In the genomic region with DNA sequence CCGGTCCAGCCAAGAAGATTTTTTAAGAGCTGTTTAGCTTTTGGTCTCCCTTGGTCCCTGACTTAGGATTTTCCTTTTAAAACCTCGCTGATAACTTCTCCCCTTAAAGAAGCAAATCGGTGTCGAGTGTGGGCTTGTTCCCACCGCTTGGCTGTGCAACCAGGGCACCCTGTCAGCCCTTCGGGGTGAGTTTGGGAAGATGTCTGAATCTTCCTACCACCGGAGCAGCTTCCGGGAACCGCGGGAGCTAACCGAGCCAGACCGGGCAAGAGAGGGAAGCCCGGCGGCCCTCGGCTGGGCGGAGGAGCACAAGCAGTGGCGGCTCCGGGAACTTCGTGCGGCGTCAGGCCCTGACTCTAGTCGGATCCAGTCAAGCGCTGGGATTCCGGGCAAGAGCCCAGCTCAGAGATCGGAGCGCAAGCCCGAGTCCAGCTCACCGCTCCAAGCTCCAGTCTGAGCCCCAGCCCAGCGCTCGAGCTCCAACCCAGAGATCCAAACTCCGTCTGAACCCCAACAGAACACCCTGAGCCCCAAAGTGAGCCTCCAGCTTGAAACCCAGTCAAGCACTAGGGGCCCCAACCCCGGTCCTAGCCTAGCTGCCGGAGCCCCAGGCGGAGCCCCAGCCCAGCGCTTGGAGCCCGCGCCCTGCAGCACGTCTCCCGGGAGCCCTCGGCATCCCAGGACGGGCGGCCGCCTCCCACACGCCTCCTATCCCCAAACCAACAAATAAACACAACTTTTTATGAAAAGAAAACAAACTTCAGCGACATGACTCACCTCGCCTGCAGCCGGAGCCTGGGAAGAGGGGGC, we compare ENCODE assay signal across 8 mouse cellular contexts. TPM values are rescaled to one million over a fixed set of nuclear protein-coding genes. Genes with fewer than 3 reads are reported as not detected.
A peak's percentile ranks its signal among the peaks of the same experiment; 100 is the strongest.
DNase-seq lines count a peak whose midpoint lies in the region; ATAC-seq lines count a peak whose summit lies in the region.

No protein-coding gene starts in this region.

- H3K4me3 ChIP-seq in hindbrain, embryonic 15.5 days = peak overlapping the region; percentile 68
- H3K4me3 ChIP-seq in megakaryocyte, embryonic 14.5 days (replicated peaks) = peak overlapping the region; percentile 92

- intact Hi-C loops in left cerebral cortex, postnatal 14 days (cut with DNase I) = loop anchor here (5.0 kb wide), 1 partner anchor 66 kb away; no protein-coding TSS in a partner anchor

- H3K4me1 ChIP-seq in hindbrain, embryonic 15.5 days (replicated peaks) = peaks cover 40% of the 10 kb centered on the region
- H3K4me1 ChIP-seq in megakaryocyte, embryonic 14.5 days = peaks cover 16% of the 10 kb centered on the region

- H3K4me2 ChIP-seq in hindbrain, embryonic 15.5 days = peak overlapping the region; percentile 92

- H3K27me3 ChIP-seq in hindbrain, embryonic 15.5 days = no peaks in the 10 kb centered on the region
- H3K27me3 ChIP-seq in megakaryocyte, embryonic 14.5 days (replicated peaks) = peaks cover 79% of the 10 kb centered on the region

- H3K9ac ChIP-seq in hindbrain, embryonic 15.5 days = peak overlapping the region; percentile 64

- WGBS in hindbrain, embryonic 15.5 days = under 1% methylated on average over 46 of the region's 47 CpGs

- peak; percentile 79 for ATAC-seq in hindbrain, embryonic 15.5 days (ENCODE audit: low FRiP score, low read depth)

- no peaks in the 10 kb centered on the region for H3K36me3 ChIP-seq in hindbrain, embryonic 15.5 days
- H3K36me3 ChIP-seq in megakaryocyte, embryonic 14.5 days (replicated peaks; ENCODE audit: low read length) = no peaks in the 10 kb centered on the region

- peak; percentile 56 for DNase-seq in layer of hippocampus, adult 11-12 months (ENCODE audit: low spot score)
- no peak for DNase-seq in layer of hippocampus, adult 9-10 months (ENCODE audit: low spot score)
- peak; percentile 87 to 88 for DNase-seq in cerebellum, postnatal 25 days
- peak; percentile 50 to 72 for DNase-seq in gastrocnemius, adult 8-10 months (ENCODE audit: low spot score in 2 of 2)
- DNase-seq in left cerebral cortex, postnatal 14 days (ENCODE audit: low spot score in 2 of 2) = peak; percentile 56 to 65
- DNase-seq in right cerebral cortex, postnatal 25 days = peak; percentile 69

- H3K27ac ChIP-seq in hindbrain, embryonic 15.5 days (replicated peaks) = peak overlapping the region; percentile 81

- no peaks in the 10 kb centered on the region for H3K9me3 ChIP-seq in hindbrain, embryonic 15.5 days
- H3K9me3 ChIP-seq in megakaryocyte, embryonic 14.5 days = no peaks in the 10 kb centered on the region

RNA-seq across cellular contexts. Expression of a gene that starts 0.8 kb away (rescaled TPM):
- 1 to 10 TPM; 1.8 to 3.0 (median 2.3) TPM for total RNA-seq in gastrocnemius, adult 8-10 months (2022)
- polyA plus RNA-seq in hindbrain, embryonic 15.5 days (2015; fragmentation: Nextera tagmentation; extraction: Ambion mirVana) = 15.8 and 19.4 TPM in 2 replicates
- 10 to 100 TPM; 19.5 to 23.9 TPM for total RNA-seq in left cerebral cortex, postnatal 14 days (2021)
- polyA plus RNA-seq in megakaryocyte, embryonic 14.5 days (2012; ENCODE audit: insufficient read depth, low replicate concordance) = not detected in 2 replicates

Comparison
In these comparisons a context has a peak if more than half of its experiments do, and no peak if none do; other contexts are left out.
1. RNA of a gene that starts 0.8 kb away (total RNA-seq): 19.5 to 23.9 TPM in left cerebral cortex, postnatal 14 days; 1.8 to 3.0 TPM in gastrocnemius, adult 8-10 months; every median in the first group is over 4 times any median in the second.